Mouse (Mus musculus) embryonic fibroblast, embryonic 13.5 days (primary cell): ENCODE results near the gene Pold4. TPM values are rescaled to one million over a fixed set of nuclear protein-coding genes. Genes with fewer than 3 reads are reported as not detected.
"Not testable (repeated sequence)": the region's sequence is repeated elsewhere in the genome, so short reads cannot be mapped to it uniquely, and the experiment has no call there.

Experiments used
- H3K27ac ChIP-seq: 2 replicates; pipeline ENCODE4 v1.5.1; 2012; ENCODE audit warnings: low read length, control low read depth, inconsistent platforms; ENCODE audit not compliant: insufficient read depth
- H3K4me1 ChIP-seq: 2 replicates; pipeline ENCODE4 v1.6.1; 2011; ENCODE audit warnings: low read length; ENCODE audit not compliant: control insufficient read depth, insufficient read depth
- H3K4me3 ChIP-seq: 2 replicates; pipeline ENCODE4 v1.5.1; 2011; ENCODE audit warnings: mild to moderate bottlenecking, control low read depth, low read length; ENCODE audit not compliant: insufficient read depth
- CTCF ChIP-seq: IDR thresholded peaks from 2 replicates; pipeline ENCODE4 v1.5.1; 2011; ENCODE audit warnings: mild to moderate bottlenecking, control low read depth, low read length, moderate library complexity, borderline replicate concordance; ENCODE audit not compliant: insufficient read depth
- POLR2A ChIP-seq: IDR thresholded peaks from 2 replicates; pipeline ENCODE4 v1.6.1; 2011; ENCODE audit warnings: low read depth, mild to moderate bottlenecking, control low read depth, low read length, moderate library complexity
- polyA plus RNA-seq: library from polyadenylated mRNA; stranded (reverse); fragments of >200 nt; gene quantifications from 2 replicates; pipeline ENCODE4 v1.2.4, GENCODE M21; 2011; ENCODE audit warnings: low read depth; ENCODE audit not compliant: missing spikeins, insufficient read length

The Pold4 gene
- polyA plus RNA-seq, 1 experiment: 55.8 TPM

DNA sequence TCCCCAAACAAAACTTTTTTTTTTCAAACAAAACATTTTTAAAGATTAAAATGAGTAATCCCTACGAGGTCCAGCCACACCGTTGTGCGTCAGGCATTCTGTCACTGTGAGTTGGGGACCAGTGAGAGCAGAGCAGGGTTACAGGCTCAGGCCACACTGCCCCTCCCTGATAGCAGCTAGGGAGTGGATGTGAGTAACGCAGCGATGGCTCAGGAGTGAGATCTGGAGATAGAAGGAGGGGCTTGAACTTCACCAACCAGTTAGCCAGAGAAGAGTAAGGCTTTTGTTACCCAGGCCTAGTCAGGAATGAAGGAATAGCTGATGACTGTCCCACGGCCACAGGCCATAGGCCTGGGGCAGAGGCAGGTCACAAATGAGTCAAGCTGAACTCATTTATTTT lies 13.1 kb downstream of the Pold4 start:
- no peak overlapping the region for H3K4me3 ChIP-seq
- peaks cover 5% of the 10 kb centered on the region for H3K4me1 ChIP-seq
- no peak overlapping the region for H3K27ac ChIP-seq
- TF ChIP-seq POLR2A (no peak), CTCF (no peak)

DNA sequence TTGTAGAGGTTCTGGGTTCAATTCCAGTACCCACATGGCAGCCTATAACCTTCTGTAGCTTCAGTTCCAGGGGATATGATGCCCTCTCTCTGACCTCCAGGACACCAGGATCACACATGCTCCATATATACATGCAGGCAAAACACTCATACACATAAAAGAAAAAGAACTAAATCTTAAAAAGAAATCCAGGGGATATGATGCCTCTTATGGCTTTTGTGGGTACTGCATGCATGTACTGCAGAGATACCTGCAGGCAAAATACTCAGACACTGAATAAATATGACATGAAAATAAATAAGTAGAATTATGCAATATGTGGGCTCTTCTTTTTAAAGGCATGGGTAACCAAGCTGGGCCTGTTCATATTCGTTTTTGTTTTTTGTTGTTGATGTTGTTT lies 15.3 kb downstream of the Pold4 start:
- H3K4me1 ChIP-seq: peaks cover 2% of the 10 kb centered on the region; the same call in 1 of the 2 replicates
- TF ChIP-seq CTCF (no peak), POLR2A (no peak)
- no peak overlapping the region for H3K27ac ChIP-seq
- no peak overlapping the region for H3K4me3 ChIP-seq

- H3K4me3 ChIP-seq, H3K27ac ChIP-seq, H3K4me1 ChIP-seq: not testable (repeated sequence)
Observed at GRCm38 (mm10) chr19:4248683-4249082, 17.0 kb downstream of the Pold4 start.

DNA sequence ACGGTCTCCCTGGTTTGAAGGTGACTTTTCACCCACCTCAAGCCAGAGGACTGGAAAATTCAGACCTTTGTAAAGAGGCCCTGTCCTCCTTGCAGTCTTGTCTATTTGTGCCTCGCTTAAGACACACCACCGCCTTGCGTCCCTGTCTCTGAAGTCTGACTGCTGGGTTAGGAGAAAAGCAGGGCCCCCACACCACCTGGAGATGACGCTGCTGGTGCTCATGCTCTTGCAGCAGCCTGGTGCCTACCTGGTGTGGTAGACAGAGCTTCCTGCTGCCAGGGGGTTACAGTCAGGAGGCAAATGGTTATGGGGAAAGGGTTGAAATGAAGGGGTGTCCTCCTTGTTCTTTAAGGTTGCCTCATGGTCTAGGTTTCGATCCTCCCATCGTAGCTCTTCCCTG lies 22.5 kb downstream of the Pold4 start:
- Histone ChIP-seq H3K4me1 (no peaks in the 10 kb centered on the region; the same call in 1 of the 2 replicates), H3K4me3 (no peak overlapping the region), H3K27ac (no peak overlapping the region)
- TF ChIP-seq CTCF: no peak
- no peak for TF ChIP-seq POLR2A

DNA sequence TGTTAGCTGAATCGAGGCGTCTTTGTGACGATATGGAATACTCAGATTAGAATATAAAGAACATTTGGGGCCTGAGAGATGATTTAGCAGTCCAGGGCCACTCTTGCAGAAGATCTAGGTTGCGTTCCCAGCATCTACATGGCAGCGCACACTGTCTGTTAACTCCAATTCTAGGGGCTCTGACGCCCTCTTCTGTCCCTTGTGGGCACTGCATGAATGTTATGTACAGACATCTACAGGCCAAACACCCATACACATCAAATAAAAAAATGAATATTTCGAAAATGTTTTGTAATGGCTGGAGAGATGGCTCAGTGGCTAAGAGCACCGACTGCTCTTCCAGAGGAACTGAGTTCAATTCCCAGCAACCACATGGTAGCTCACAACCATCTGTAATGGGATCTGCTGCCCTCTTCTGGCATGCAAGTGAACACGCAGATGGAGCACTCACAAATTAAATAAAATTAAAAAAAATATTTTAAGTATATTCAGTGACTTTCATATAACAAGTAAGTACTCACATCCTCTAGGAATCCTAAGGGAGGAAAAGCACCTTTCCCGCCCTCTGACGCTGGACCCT lies 24.0 kb downstream of the Pold4 start:
- no peak overlapping the region for H3K27ac ChIP-seq
- H3K4me3 ChIP-seq: no peak overlapping the region
- H3K4me1 ChIP-seq: no peaks in the 10 kb centered on the region; the same call in 1 of the 2 replicates
- TF ChIP-seq CTCF (no peak), POLR2A (no peak)

DNA sequence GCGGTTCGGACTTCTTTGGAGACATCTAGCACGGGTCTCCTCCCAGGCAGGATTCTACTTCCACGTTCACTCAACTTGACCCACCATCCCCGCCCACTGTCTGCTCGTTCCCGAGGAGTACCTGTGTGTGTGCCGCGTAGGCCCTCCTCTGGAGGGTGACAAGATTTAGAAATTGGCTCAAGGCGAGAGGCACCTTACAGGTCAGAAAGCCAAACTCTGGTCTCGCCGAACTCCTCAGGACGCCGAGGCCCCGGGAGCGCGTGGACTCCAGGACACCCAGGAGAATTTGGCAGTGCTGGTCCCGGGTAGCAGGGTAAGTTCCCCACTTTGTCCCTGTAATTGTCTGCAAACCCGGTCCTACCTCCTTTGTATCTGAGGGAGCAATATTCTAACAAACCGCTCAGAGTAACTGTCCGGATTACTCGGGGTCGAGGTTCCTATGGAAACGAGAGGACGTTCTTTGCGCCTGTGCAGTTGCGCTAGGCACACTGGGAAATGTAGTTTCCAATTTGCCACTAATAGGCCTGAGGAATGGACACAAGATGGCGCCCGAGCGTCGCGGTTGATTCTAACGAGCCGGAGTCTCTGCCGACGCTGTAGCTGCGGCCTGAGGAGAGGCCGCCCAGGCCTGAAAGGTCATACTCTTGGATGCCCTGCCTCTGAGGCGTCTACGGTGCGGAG lies 25.7 kb downstream of the Pold4 start:
- Histone ChIP-seq H3K27ac (no peak overlapping the region), H3K4me3 (peak overlapping the region; percentile 70), H3K4me1 (no peaks in the 10 kb centered on the region; the same call in 1 of the 2 replicates)
- peak; percentile 67 for TF ChIP-seq POLR2A
- TF ChIP-seq CTCF: peak; percentile 72

DNA sequence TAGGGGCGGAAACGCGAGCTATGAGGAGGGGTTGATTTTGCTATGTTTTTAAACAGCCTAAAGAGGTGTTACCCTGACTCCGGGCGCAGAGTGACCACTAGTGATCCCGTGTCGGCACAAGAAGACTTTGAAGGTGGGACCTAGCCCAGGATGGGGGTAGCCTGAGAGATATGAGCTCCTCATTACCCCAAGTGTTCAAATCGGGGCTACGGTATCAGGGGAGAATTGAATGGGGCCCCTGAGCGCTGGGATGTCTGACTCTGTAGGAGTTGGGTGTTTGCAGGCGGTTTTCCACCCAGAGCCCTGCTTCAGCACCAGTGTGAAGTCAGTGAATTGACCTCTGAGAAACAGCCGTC lies 26.2 kb downstream of the Pold4 start:
- Histone ChIP-seq H3K4me3 (peak overlapping the region; percentile 10; the same call in 1 of the 2 replicates), H3K27ac (no peak overlapping the region), H3K4me1 (no peaks in the 10 kb centered on the region; the same call in 1 of the 2 replicates)
- TF ChIP-seq POLR2A (no peak; the same call in 1 of the 2 replicates), CTCF (no peak)

DNA sequence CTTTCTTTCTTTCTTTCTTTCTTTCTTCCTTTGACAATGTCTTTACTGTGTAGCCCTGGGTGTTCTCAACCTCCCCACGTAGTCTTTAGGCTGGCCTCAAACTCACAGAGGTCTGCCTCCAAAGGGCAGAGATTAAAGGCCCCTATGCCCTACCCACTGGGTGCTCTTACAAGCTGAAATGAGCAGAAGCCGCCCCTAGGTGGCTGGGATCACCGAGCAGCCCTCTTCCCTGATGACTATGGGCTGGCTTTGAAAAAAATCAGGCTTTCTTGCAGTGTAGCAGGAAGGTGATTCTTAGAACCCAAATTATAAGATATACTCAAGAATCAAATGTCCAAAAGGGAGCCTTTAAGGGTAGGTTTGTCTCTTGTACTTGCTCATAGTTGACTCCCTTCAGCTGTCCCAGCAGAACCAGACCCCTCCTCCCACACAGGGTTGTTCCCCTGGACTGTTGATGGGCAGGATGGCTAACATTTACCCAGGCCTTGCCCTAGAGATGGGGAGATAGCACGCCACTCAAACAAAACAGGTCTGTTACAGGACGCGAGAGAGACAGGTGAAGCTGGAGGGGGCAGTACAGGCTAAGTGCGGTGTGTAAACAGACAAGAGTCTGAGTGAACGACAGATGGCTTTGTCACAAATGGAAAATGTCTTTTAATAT lies 29.5 kb downstream of the Pold4 start:
- H3K27ac ChIP-seq: no peak overlapping the region
- H3K4me1 ChIP-seq: peaks cover 6% of the 10 kb centered on the region; the same call in 1 of the 2 replicates
- TF ChIP-seq POLR2A: no peak
- no peak for TF ChIP-seq CTCF
- H3K4me3 ChIP-seq: no peak overlapping the region

GRCm38 (mm10) chr19:4262756-4263155 lies 31.1 kb downstream of the Pold4 start:
- TF ChIP-seq POLR2A: no peak
- TF ChIP-seq CTCF: no peak
- Histone ChIP-seq H3K27ac (no peak overlapping the region), H3K4me1 (peaks cover 6% of the 10 kb centered on the region; the same call in 1 of the 2 replicates), H3K4me3 (no peak overlapping the region)

- no peak for TF ChIP-seq POLR2A
- TF ChIP-seq CTCF: no peak
- H3K27ac ChIP-seq: peak overlapping the region; percentile 4; the same call in 1 of the 2 replicates
- H3K4me3 ChIP-seq: no peak overlapping the region
- peaks cover 6% of the 10 kb centered on the region; the same call in 1 of the 2 replicates for H3K4me1 ChIP-seq
Observed at GRCm38 (mm10) chr19:4263702-4264101, 32.0 kb downstream of the Pold4 start.
